ENCODE assay signal across 9 mouse cellular contexts in the genomic region with DNA sequence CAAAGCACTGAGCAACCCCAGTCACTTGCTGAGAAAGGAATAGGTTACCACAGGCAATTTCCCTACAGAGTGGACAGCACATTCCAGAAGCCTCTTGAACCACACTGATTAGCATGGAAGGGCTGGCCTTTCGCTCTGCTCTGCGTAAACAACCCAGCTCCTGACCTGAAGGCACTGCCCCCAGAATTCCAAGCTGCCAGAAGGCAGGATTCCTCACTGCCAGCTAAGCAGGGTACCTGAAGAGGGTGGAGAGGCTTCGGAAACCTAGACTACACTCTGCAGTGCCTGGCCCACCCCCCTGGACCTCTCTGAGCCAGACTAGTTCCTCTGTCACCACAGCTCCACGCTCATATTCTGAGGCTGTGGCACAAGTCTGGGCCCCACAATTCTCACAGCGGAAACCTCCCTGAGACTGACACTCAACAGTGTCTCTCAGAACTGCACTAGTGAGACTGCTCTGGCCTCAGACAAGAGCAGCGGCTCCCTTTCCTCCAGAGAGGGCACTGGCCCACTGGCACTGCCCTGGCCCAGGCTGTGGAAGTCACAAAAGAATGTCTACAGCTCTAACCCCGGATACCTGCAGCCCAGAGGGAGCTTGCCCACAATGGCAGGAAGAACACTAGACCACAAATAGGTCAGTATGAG. TPM values are rescaled to one million over a fixed set of nuclear protein-coding genes. Genes with fewer than 3 reads are reported as not detected.
DNase-seq lines count a peak whose midpoint lies in the region; ATAC-seq lines count a peak whose summit lies in the region.
"Had no signal": no experiment of that assay in that cellular context is flagged by ENCODE, and none has a peak within 500 bp of the region (broad histone marks: within the 10 kb centered on the region; RNA-seq: fewer than 3 reads in every experiment).

No protein-coding gene starts in this region.

- no peak for ATAC-seq in liver, embryonic 16.5 days (ENCODE audit: low read depth)

- H3K4me3 ChIP-seq in liver, embryonic 16.5 days (ENCODE audit: low read depth, low read length), result no peak overlapping the region
- H3K4me3 ChIP-seq: megakaryocyte, embryonic 14.5 days had no signal

- no peaks in the 10 kb centered on the region for H3K36me3 ChIP-seq in liver, embryonic 16.5 days (ENCODE audit: control insufficient read depth, insufficient read depth)

- WGBS in liver, embryonic 16.5 days (ENCODE audit: insufficient replicate concordance), result 55% methylated on average over 7 of the region's 7 CpGs

- H3K4me1 ChIP-seq in liver, embryonic 16.5 days (ENCODE audit: control insufficient read depth, low read depth, low read length), result peaks cover 56% of the 10 kb centered on the region

- peak overlapping the region; percentile 10; the same call in 1 of the 2 replicates for H3K9ac ChIP-seq in liver, embryonic 16.5 days (ENCODE audit: low read depth, low read length)

- H3K4me2 ChIP-seq in liver, embryonic 16.5 days (ENCODE audit: low read depth, low read length), result no peak overlapping the region

- H3K9me3 ChIP-seq in liver, embryonic 16.5 days (replicated peaks; ENCODE audit: control insufficient read depth, low read length), result no peaks in the 10 kb centered on the region

- H3K27me3 ChIP-seq in liver, embryonic 16.5 days (ENCODE audit: control insufficient read depth, insufficient read depth, low read depth, low read length), result no peaks in the 10 kb centered on the region
- H3K27me3 ChIP-seq: megakaryocyte, embryonic 14.5 days had no signal

- H3K27ac ChIP-seq in liver, embryonic 16.5 days (ENCODE audit: low read length), result peak overlapping the region; percentile 65

- DNase-seq in retina, embryonic 14.5 days (ENCODE audit: low spot score), result peak; percentile 34
- DNase-seq in retina, postnatal 1 day, result no peak
- peak; percentile 78 for DNase-seq in kidney, adult 18-20 months
- DNase-seq in yolk sac, embryonic 10.5 days (ENCODE audit: low spot score), result peak; percentile 58
- no peak for DNase-seq in urinary bladder, adult 2 months (ENCODE audit: low spot score)
- DNase-seq in gastrocnemius, postnatal 25 days, result no peak
- DNase-seq in spleen, adult 12 weeks (ENCODE audit: low spot score), result no peak

RNA-seq across cellular contexts. Expression of a gene that starts 24.5 kb away (rescaled TPM):
- polyA plus RNA-seq in liver, embryonic 16.5 days (2015; fragmentation: Nextera tagmentation; extraction: Ambion mirVana), result 11.3 and 15.5 TPM in 2 replicates
- 68.9 and 70.9 TPM in 2 replicates for polyA plus RNA-seq in urinary bladder, adult 2 months (2012; rRNA removed)
- 10 to 100 TPM; 12.3 to 14.0 TPM for total RNA-seq in gastrocnemius, postnatal 25 days (2021)

RNA-seq across cellular contexts. Expression of a gene that starts 41.2 kb away (rescaled TPM):
- polyA plus RNA-seq in liver, embryonic 16.5 days (2015; fragmentation: Nextera tagmentation; extraction: Ambion mirVana), result 34.7 and 41.1 TPM in 2 replicates
- 6.6 and 9.9 TPM in 2 replicates for polyA plus RNA-seq in urinary bladder, adult 2 months (2012; rRNA removed)
- 1 to 10 TPM in 1 of 2 experiments, under 1 TPM in 1; 0.82 to 1.1 TPM for total RNA-seq in gastrocnemius, postnatal 25 days (2021)

RNA-seq across cellular contexts. Expression of a gene that starts 50.1 kb away (rescaled TPM):
- 196 and 204 TPM in 2 replicates for polyA plus RNA-seq in liver, embryonic 16.5 days (2015; fragmentation: Nextera tagmentation; extraction: Ambion mirVana)
- 88.1 and 93.0 TPM in 2 replicates for polyA plus RNA-seq in urinary bladder, adult 2 months (2012; rRNA removed)
- 10 to 100 TPM; 35.7 to 36.9 TPM for total RNA-seq in gastrocnemius, postnatal 25 days (2021)

RNA-seq across cellular contexts. Expression of a gene that starts 50.7 kb away (rescaled TPM):
- 9.6 and 12.7 TPM in 2 replicates for polyA plus RNA-seq in liver, embryonic 16.5 days (2015; fragmentation: Nextera tagmentation; extraction: Ambion mirVana)
- 27.6 and 33.1 TPM in 2 replicates for polyA plus RNA-seq in urinary bladder, adult 2 months (2012; rRNA removed)
- total RNA-seq in gastrocnemius, postnatal 25 days (2021), result 1 to 10 TPM; 6.7 to 7.4 TPM

RNA-seq across cellular contexts. Expression of a gene that starts 50.8 kb away (rescaled TPM):
- 12.7 and 14.0 TPM in 2 replicates for polyA plus RNA-seq in liver, embryonic 16.5 days (2015; fragmentation: Nextera tagmentation; extraction: Ambion mirVana)
- 61.1 and 64.7 TPM in 2 replicates for polyA plus RNA-seq in urinary bladder, adult 2 months (2012; rRNA removed)
- total RNA-seq in gastrocnemius, postnatal 25 days (2021), result 10 to 100 TPM; 24.7 to 30.7 TPM

Comparison
In these comparisons a context has a peak if more than half of its experiments do, and no peak if none do; other contexts are left out.
1. DNase-seq: peak in retina, embryonic 14.5 days (single experiment), kidney, adult 18-20 months (single experiment) and yolk sac, embryonic 10.5 days (single experiment); none in retina, postnatal 1 day (single experiment), urinary bladder, adult 2 months (single experiment), gastrocnemius, postnatal 25 days (single experiment) and spleen, adult 12 weeks (single experiment).